Mouse (Mus musculus) embryonic fibroblast, embryonic 13.5 days (primary cell): ENCODE data around the gene Arf4. TPM values are rescaled to one million over a fixed set of nuclear protein-coding genes. Genes with fewer than 3 reads are reported as not detected.
A peak's percentile ranks its signal among the peaks of the same experiment; 100 is the strongest.

Experiments
- H3K27ac ChIP-seq: 2 replicates; pipeline ENCODE4 v1.5.1; 2012; ENCODE audit warnings: low read length, control low read depth, inconsistent platforms; ENCODE audit not compliant: insufficient read depth
- H3K4me1 ChIP-seq: 2 replicates; pipeline ENCODE4 v1.6.1; 2011; ENCODE audit warnings: low read length; ENCODE audit not compliant: control insufficient read depth, insufficient read depth
- H3K4me3 ChIP-seq: 2 replicates; pipeline ENCODE4 v1.5.1; 2011; ENCODE audit warnings: mild to moderate bottlenecking, control low read depth, low read length; ENCODE audit not compliant: insufficient read depth
- CTCF ChIP-seq: IDR thresholded peaks from 2 replicates; pipeline ENCODE4 v1.5.1; 2011; ENCODE audit warnings: mild to moderate bottlenecking, control low read depth, low read length, moderate library complexity, borderline replicate concordance; ENCODE audit not compliant: insufficient read depth
- POLR2A ChIP-seq: IDR thresholded peaks from 2 replicates; pipeline ENCODE4 v1.6.1; 2011; ENCODE audit warnings: low read depth, mild to moderate bottlenecking, control low read depth, low read length, moderate library complexity
- polyA plus RNA-seq: library from polyadenylated mRNA; stranded (reverse); fragments of >200 nt; gene quantifications from 2 replicates; pipeline ENCODE4 v1.2.4, GENCODE M21; 2011; ENCODE audit warnings: low read depth; ENCODE audit not compliant: missing spikeins, insufficient read length

Gene Arf4
- polyA plus RNA-seq = 569 and 573 TPM in 2 replicates

DNA sequence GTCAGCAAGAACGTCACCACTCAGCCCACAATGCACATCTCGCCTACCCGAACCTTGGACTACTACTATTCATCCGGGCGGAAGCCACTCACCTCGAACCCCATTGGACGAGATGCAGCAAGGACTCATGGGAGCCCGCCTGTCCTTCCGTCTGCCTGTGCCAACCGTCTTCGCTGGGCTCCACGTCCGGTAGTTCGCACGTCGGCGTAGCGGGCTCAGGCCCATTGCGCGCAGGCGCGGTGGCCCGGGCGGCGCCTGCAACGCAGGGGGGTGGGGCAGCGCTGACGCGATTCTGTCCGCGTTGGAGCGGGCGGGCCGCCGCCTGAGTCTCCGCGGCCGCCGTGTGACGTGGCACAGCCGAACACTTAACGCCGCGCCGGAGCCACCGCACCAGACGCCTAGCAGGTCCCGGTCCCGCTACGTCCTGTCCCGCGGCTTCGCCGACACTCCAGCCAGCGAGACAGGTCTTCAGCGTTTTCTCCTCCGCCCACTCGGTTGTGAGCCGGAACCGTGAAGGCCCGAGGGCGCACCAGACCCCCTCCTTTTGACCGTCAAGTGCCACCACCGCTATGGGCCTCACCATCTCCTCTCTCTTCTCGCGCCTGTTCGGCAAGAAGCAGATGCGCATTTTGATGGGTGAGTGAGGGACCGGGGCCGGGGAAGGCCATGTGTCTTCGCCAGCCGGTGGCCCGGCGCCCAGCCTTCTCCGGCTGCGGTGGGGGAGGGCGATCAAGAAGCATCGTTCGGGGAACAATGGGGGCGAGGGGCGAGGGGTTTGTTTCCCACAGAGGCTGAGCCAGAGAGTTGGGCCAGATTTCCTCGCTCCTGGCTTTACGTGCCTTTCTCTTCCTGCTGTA is at the start of gene Arf4:
Gene Arf4 (plus strand): TSS at position 224 of the 857 bp plus-strand sequence.
- peaks cover 2% of the 10 kb centered on the region; the same call in 1 of the 2 replicates for H3K4me1 ChIP-seq
- TF ChIP-seq POLR2A = peak; percentile 95
- TF ChIP-seq CTCF = no peak
- H3K27ac ChIP-seq = peak within 1 kb of the TSS; percentile 97
- H3K4me3 ChIP-seq = peak within 1 kb of the TSS; percentile 85

DNA sequence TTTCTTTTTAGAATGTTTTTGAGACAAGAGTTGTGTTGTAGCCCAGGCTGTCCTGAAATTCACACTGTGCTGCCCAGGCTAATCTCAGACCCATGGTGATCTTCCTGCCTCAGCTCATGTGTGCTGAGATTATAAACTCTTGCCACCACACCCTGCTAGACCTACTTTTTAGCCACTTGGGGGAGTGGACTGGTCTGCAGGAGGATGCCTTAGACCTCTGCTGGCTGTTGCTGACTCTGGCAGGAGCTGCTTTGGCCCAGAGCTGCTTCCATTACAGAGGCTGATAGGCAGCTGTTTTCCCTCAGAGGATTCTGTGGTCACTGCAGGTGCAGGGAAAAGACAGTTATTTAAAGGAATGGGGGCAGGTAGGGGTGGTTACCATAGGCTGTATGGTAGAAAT is 46.5 kb upstream of the Arf4 start:
- H3K27ac ChIP-seq = no peak overlapping the region
- no peak overlapping the region for H3K4me3 ChIP-seq
- 0 out of 2 replicates have a peak, but pooled peaks cover 2% of the 10 kb centered on the region for H3K4me1 ChIP-seq
- TF ChIP-seq CTCF = no peak
- TF ChIP-seq POLR2A = no peak

DNA sequence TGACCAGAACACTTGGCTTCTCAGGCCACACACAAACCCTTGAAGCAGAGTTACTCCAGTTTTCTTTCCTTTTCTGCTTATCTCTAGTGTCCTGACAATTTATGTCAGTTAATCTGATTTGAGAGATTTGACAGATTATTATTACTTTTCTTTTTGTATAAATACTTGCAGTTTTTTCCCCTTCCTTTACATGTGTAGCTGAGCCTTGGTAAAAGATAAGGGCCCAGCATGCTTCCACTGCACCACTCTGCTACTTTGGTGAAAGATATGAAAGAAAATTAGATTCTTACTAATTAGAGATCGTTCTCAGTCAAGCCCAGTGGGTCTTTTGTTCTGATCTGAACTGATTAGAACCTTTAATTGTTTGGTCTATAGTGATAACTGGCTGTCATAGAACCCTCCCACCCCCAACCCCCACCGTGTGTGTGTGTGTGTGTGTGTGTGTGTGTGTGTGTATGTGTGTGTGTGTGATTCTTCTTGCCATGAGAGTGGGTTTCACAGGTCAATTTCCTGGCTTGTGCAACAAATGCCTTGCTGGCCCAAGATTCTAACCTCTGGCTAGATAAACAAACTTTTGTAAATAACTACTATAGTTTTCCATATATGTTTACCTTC is 44.5 kb upstream of the Arf4 start:
- H3K4me3 ChIP-seq = no peak overlapping the region
- no peaks in the 10 kb centered on the region for H3K4me1 ChIP-seq
- H3K27ac ChIP-seq = no peak overlapping the region
- TF ChIP-seq CTCF (no peak), POLR2A (no peak)

DNA sequence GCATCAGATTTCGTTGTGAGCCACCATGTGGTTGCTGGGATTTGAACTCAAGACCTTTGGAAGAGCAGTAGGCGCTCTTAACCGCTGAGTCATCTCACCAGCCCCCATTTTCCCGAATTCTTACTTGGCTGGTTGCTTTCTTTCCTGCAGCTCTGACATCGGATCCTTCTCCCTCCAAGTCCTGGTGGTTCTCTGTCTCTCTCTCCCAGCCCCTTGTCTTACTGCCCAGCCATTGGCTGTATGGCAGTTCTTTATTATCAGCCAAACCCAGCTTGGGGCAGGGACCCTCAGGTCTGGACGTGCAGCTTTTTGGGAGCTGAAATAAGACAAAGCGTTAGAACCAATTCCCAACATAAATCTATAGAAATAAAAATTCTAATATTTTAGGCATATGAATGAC is 42.7 kb upstream of the Arf4 start:
- no peak overlapping the region for H3K4me3 ChIP-seq
- H3K27ac ChIP-seq = no peak overlapping the region
- TF ChIP-seq POLR2A (no peak), CTCF (no peak)
- H3K4me1 ChIP-seq = no peaks in the 10 kb centered on the region

DNA sequence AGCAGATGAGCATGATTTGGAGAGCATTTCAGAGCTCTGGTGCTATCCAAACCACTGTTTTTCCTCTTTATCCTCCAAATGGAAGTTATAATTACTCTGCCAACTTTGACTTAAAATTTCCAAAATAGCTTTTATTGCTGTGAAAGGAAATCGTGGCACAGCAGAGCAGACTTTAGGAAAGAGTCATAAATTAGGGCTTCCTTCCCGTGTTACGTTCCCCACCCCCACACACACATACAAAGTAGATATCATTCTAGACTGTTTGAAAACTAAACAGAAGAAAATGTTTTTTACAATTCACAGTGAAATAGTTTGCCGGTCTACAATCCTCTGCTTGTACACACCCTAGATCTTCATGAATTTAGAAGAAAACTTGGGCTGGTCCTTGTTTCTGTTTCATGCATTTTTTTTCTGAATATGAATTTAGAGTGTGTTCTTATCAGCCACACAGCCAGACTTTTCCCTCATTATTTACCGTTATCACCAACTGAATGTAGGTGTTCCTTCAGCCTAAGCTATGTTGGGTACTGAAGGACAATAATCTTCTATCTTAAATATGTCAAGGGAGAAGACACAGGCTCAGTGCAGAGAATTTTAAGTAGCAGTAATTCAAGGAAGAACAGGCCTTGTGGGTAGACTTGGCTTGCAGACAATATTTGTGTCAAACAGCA is 42.0 kb upstream of the Arf4 start:
- Histone ChIP-seq H3K4me1 (no peaks in the 10 kb centered on the region), H3K4me3 (no peak overlapping the region), H3K27ac (no peak overlapping the region)
- TF ChIP-seq POLR2A (no peak), CTCF (no peak)

DNA sequence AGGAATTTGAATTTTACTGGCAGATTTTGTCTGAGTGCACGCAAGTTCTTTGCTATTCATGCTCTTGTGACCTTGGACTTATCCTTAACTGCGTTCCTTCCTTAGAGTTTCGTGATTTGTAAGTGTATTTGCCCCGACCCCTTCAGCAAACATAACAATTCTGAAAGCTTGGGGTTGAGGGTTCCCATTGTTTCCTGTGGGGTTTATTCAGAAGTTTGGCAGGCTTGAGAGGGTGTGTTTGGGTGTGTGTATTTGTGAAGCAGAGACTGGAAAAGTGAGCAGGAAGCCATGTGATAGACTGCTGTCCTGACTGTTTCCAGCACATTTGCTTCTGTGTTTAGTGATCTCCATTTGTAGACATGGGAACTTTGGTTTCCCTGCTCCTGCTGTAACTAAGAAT is 32.5 kb upstream of the Arf4 start:
- Histone ChIP-seq H3K27ac (no peak overlapping the region), H3K4me3 (no peak overlapping the region), H3K4me1 (no peaks in the 10 kb centered on the region)
- TF ChIP-seq CTCF (no peak), POLR2A (no peak)

DNA sequence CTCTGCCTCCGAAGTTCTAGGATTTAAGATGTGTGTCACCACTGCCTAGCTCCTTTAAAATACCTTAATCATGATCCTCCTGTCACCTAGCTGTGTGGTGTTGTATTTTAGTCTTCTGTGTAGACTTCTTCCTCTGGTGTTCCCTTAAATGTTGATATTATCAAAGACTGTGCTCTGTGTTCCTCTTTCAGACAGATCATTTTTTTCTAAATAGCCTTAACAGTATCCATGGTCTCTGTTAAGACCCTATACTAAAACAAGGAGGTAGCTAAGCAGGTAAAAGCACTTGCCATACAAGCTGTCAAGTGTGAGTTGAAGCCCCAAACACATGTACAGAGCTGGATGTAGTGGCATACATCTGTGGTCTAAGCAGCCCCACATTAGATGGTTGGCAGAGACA is 28.2 kb upstream of the Arf4 start:
- no peak overlapping the region for H3K27ac ChIP-seq
- no peaks in the 10 kb centered on the region for H3K4me1 ChIP-seq
- TF ChIP-seq CTCF = no peak
- no peak for TF ChIP-seq POLR2A
- no peak overlapping the region for H3K4me3 ChIP-seq

DNA sequence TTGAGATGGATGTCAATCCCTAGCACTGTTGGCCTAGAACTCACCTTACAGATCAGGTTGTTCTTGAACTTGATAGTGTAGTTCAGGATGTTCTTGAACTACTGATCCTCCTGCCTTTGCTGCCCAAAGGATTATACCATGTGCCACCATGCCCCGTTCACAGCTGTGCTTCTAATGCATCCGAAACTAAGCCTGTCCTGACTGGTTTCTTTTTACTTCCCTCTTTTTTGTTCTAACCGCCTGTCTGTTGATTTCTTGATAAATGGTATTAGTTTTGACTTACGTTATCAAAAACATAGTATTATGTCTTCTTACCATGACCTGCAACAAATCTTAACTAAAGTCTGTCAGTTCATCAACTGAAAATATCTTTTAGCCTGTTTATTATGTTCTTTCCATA is 27.2 kb upstream of the Arf4 start:
- Histone ChIP-seq H3K4me1 (no peaks in the 10 kb centered on the region), H3K4me3 (no peak overlapping the region), H3K27ac (no peak overlapping the region)
- no peak for TF ChIP-seq POLR2A

DNA sequence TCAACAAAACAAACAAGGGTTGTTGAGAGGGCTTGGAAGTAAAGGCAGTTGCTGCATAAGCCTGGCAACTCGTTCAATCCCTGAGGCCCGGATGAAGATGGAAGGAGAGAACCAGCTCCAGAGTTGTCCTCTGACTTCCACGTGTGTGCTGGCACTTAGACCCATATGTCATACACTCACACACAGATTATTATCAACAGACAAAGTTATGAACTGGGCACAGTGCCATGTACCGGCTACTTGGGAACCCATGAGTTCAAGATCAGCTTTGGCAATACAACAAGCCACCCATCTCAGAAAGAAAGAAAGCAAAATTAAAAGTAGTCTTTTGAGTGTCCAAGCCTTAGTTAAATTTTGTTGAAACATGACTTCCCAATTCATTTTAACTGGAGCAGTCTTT is 12.6 kb upstream of the Arf4 start:
- TF ChIP-seq CTCF = no peak
- TF ChIP-seq POLR2A = no peak
- Histone ChIP-seq H3K4me3 (no peak overlapping the region), H3K27ac (no peak overlapping the region), H3K4me1 (no peaks in the 10 kb centered on the region)

DNA sequence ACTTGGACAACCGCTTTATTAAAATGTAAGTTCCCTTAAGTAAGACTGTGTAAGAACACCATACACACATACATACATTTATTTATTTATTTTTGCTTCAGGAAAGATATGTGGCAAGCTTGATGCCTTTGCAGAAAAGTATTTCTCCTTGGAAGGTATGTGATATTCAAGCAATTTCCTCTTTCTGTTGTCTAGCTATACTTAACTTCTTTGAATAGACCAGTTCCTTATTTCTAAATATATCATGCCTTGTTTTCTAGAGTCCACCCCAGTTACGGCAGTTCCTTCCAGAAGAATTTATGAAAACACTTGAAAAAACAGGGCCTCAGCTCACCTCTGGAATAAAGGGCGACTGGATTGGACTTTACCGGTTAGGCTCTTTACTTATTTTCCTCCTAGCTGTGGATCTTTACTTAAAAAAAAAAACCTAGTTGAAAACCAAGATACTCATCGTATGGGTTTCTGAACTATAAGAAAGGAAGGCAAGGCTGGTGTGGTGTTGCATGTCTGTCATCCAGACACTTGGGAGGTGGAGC is 11.2 kb upstream of the Arf4 start:
- Histone ChIP-seq H3K27ac (no peak overlapping the region), H3K4me3 (no peak overlapping the region), H3K4me1 (no peaks in the 10 kb centered on the region)
- no peak for TF ChIP-seq CTCF
- TF ChIP-seq POLR2A = no peak
